ENCODE assay signal across 31 mouse cellular contexts in genomic region chr5:117865876-117866275, GRCm38 (mm10).
"Had no signal": no experiment of that assay in that cellular context is flagged by ENCODE, and none has a peak within 500 bp of the region (broad histone marks: within the 10 kb centered on the region; RNA-seq: fewer than 3 reads in every experiment).

No protein-coding gene starts in this region.

- H3K4me1 ChIP-seq: heart, embryonic 12.5 days; heart, embryonic 13.5 days; heart, embryonic 15.5 days; intestine, embryonic 15.5 days had no signal

- H3K27me3 ChIP-seq: hindbrain, embryonic 15.5 days had no signal

- H3K4me3 ChIP-seq: heart, embryonic 10.5 days; heart, embryonic 12.5 days; heart, embryonic 13.5 days; heart, embryonic 15.5 days; hindbrain, embryonic 10.5 days; hindbrain, embryonic 12.5 days; hindbrain, embryonic 13.5 days; hindbrain, embryonic 15.5 days; intestine, embryonic 15.5 days; kidney, embryonic 15.5 days; layer of hippocampus, adult 2 months had no signal

- H3K9ac ChIP-seq: heart, embryonic 12.5 days; heart, embryonic 13.5 days; heart, embryonic 15.5 days; hindbrain, embryonic 12.5 days; hindbrain, embryonic 13.5 days; hindbrain, embryonic 14.5 days; hindbrain, embryonic 15.5 days; intestine, embryonic 15.5 days; kidney, embryonic 15.5 days had no signal

- H3K4me2 ChIP-seq: heart, embryonic 11.5 days; heart, embryonic 12.5 days; heart, embryonic 13.5 days; heart, embryonic 15.5 days; hindbrain, embryonic 12.5 days; hindbrain, embryonic 13.5 days; hindbrain, embryonic 14.5 days; hindbrain, embryonic 15.5 days; intestine, embryonic 15.5 days; kidney, embryonic 15.5 days had no signal

- DNase-seq: heart, postnatal 10 days; heart, postnatal 14 days; heart, postnatal 36 days; heart, postnatal 4 days; kidney, adult 11 months; kidney, adult 18-20 months; kidney, adult 2 months; kidney, adult 8-10 months; kidney, adult 9 months; kidney, postnatal 10 days; kidney, postnatal 14 days; kidney, postnatal 25 days; kidney, postnatal 36 days; kidney, postnatal 4 days; layer of hippocampus, adult 9-11 months; layer of hippocampus, postnatal 36 days had no signal

- H3K9me3 ChIP-seq: heart, embryonic 10.5 days; heart, embryonic 12.5 days; heart, embryonic 13.5 days; heart, embryonic 15.5 days; hindbrain, embryonic 10.5 days; hindbrain, embryonic 12.5 days; hindbrain, embryonic 13.5 days; hindbrain, embryonic 15.5 days; intestine, embryonic 15.5 days; kidney, embryonic 15.5 days had no signal

- H3K27ac ChIP-seq: heart, embryonic 10.5 days; heart, embryonic 13.5 days; heart, embryonic 15.5 days; hindbrain, embryonic 12.5 days; hindbrain, embryonic 13.5 days; hindbrain, embryonic 14.5 days; hindbrain, embryonic 15.5 days; hindbrain, postnatal 0 days; intestine, embryonic 15.5 days; kidney, embryonic 15.5 days; kidney, postnatal 0 days had no signal

- H3K36me3 ChIP-seq: heart, embryonic 10.5 days; heart, embryonic 12.5 days; heart, embryonic 13.5 days; heart, embryonic 15.5 days; hindbrain, embryonic 10.5 days; hindbrain, embryonic 12.5 days; hindbrain, embryonic 13.5 days; hindbrain, embryonic 15.5 days; intestine, embryonic 15.5 days; kidney, embryonic 15.5 days had no signal
